Mouse (Mus musculus) CH12.LX (cell line): Measurements from ENCODE around the gene Olfr92. TPM values are rescaled to one million over a fixed set of nuclear protein-coding genes. Genes with fewer than 3 reads are reported as not detected.

ENCODE experiments used
- DNase-seq: peaks from one replicate; pipeline ENCODE4 v3.0.0-alpha.2; 2013; ENCODE audit errors: extremely low read depth
- H3K27ac ChIP-seq: 2 replicates; pipeline ENCODE4 v1.5.1; 2012; ENCODE audit warnings: low read depth, mild to moderate bottlenecking, control low read depth, moderate library complexity; ENCODE audit not compliant: insufficient read depth
- H3K27me3 ChIP-seq: replicated peaks from 2 replicates; pipeline ENCODE3; 2012; ENCODE audit warnings: inconsistent platforms
- H3K36me3 ChIP-seq, 2 experiments: replicated peaks in 1 of 2; 2 replicates each; pipeline versions ENCODE3 to v1.6.1; 2012; ENCODE audit warnings: inconsistent platforms in 1 of 2, low read length in 1 of 2, mild to moderate bottlenecking in 1 of 2, mixed read lengths in 1 of 2, moderate library complexity in 1 of 2; ENCODE audit not compliant: control insufficient read depth in 1 of 2, insufficient read depth in 1 of 2
- H3K4me1 ChIP-seq, 2 experiments: 2 replicates each; pipeline ENCODE4 v1.6.1; 2012; ENCODE audit warnings: inconsistent platforms in 1 of 2, moderate library complexity in 1 of 2; ENCODE audit not compliant: insufficient read depth in 2 of 2, control insufficient read depth in 1 of 2
- H3K4me2 ChIP-seq: 2 replicates; pipeline ENCODE4 v1.6.1; 2012; ENCODE audit warnings: low read depth, mild to moderate bottlenecking, control low read depth; ENCODE audit not compliant: poor library complexity, insufficient read depth, severe bottlenecking
- H3K4me3 ChIP-seq, 3 experiments: fragments of 150-350 bp in 1 of 3; sonication (generic) in 1 of 3; replicated peaks in 1 of 3; 2 replicates each; pipeline versions ENCODE3 to v1.5.1; 2011 to 2012; ENCODE audit warnings: low read depth in 2 of 3, low read length in 2 of 3, mild to moderate bottlenecking in 2 of 3, moderate library complexity in 2 of 3, control low read depth in 1 of 3, improper control_type of control experiment in 1 of 3, inconsistent platforms in 1 of 3, mixed read lengths in 1 of 3; ENCODE audit not compliant: poor library complexity in 1 of 3
- H3K79me2 ChIP-seq: replicated peaks from 2 replicates; pipeline ENCODE4 v1.6.1; 2012; ENCODE audit warnings: mild to moderate bottlenecking, moderate library complexity; ENCODE audit not compliant: control insufficient read depth, poor library complexity, insufficient read depth, severe bottlenecking; ENCODE audit errors: extremely low read depth
- H3K9ac ChIP-seq: 2 replicates; pipeline ENCODE4 v1.6.1; 2012; ENCODE audit warnings: low read depth, mild to moderate bottlenecking, control low read depth, moderate library complexity; ENCODE audit not compliant: insufficient read depth
- H3K9me3 ChIP-seq: replicated peaks from 2 replicates; pipeline ENCODE3; 2012; ENCODE audit warnings: low read length, inconsistent platforms, mixed read lengths
- BHLHE40 ChIP-seq: IDR thresholded peaks from 2 replicates; pipeline ENCODE4 v1.6.1; 2011; ENCODE audit warnings: mild to moderate bottlenecking, low read depth, low read length, improper control_type of control experiment
- CTCF ChIP-seq, 2 experiments: IDR thresholded peaks in 1 of 2; conservative IDR thresholded peaks in 1 of 2; 2 replicates each; pipeline ENCODE4 v1.5.1; 2011 to 2012; ENCODE audit warnings: low read depth in 2 of 2, low read length in 2 of 2, improper control_type of control experiment in 1 of 2, inconsistent platforms in 1 of 2, mild to moderate bottlenecking in 1 of 2, moderate library complexity in 1 of 2
- GABPA ChIP-seq: IDR thresholded peaks from 2 replicates; pipeline ENCODE4 v1.6.1; 2012; ENCODE audit warnings: low read depth, low read length, improper control_type of control experiment, inconsistent platforms; ENCODE audit not compliant: insufficient replicate concordance
- HCFC1 ChIP-seq: IDR thresholded peaks from 2 replicates; pipeline ENCODE4 v1.6.1; 2012; ENCODE audit warnings: low read depth, mild to moderate bottlenecking, inconsistent platforms, low read length, improper control_type of control experiment
- JUND ChIP-seq: conservative IDR thresholded peaks from 2 replicates; pipeline ENCODE4 v1.6.1; 2011; ENCODE audit warnings: low read depth, low read length, improper control_type of control experiment
- KAT2A ChIP-seq: IDR thresholded peaks from 2 replicates; pipeline ENCODE4 v1.6.1; 2012; ENCODE audit warnings: low read length, improper control_type of control experiment, inconsistent platforms; ENCODE audit not compliant: insufficient replicate concordance
- MAFK ChIP-seq: IDR thresholded peaks from 2 replicates; pipeline ENCODE4 v1.6.1; 2011; ENCODE audit warnings: low read length, improper control_type of control experiment; ENCODE audit not compliant: insufficient replicate concordance
- MEF2A ChIP-seq: IDR thresholded peaks from 2 replicates; pipeline ENCODE4 v1.6.1; 2014; ENCODE audit warnings: low read depth, mild to moderate bottlenecking, inconsistent platforms, low read length, improper control_type of control experiment, borderline replicate concordance
- NELFE ChIP-seq: IDR thresholded peaks from 2 replicates; pipeline ENCODE4 v1.6.1; 2011; ENCODE audit warnings: low read depth, low read length, improper control_type of control experiment
- NRF1 ChIP-seq: IDR thresholded peaks from 2 replicates; pipeline ENCODE4 v1.6.1; 2014; ENCODE audit warnings: low read depth, mild to moderate bottlenecking, inconsistent platforms, low read length, improper control_type of control experiment, moderate library complexity
- POLR2A ChIP-seq: IDR thresholded peaks from 2 replicates; pipeline ENCODE4 v1.6.1; 2011; ENCODE audit warnings: low read depth, mild to moderate bottlenecking, improper control_type of control experiment, low read length
- POLR2AphosphoS2 ChIP-seq: IDR thresholded peaks from 2 replicates; pipeline ENCODE4 v1.6.1; 2011; ENCODE audit warnings: low read depth, low read length, improper control_type of control experiment
- RAD21 ChIP-seq: IDR thresholded peaks from 2 replicates; pipeline ENCODE4 v1.6.1; 2011; ENCODE audit warnings: low read depth, mild to moderate bottlenecking, low read length, improper control_type of control experiment, moderate library complexity
- RCOR1 ChIP-seq: conservative IDR thresholded peaks from 2 replicates; pipeline ENCODE4 v1.6.1; 2012; ENCODE audit warnings: low read depth, mild to moderate bottlenecking, inconsistent platforms, low read length, improper control_type of control experiment
- SIN3A ChIP-seq: IDR thresholded peaks from 2 replicates; pipeline ENCODE4 v1.6.1; 2012; ENCODE audit warnings: low read length, improper control_type of control experiment, inconsistent platforms
- SMC3 ChIP-seq: IDR thresholded peaks from 2 replicates; pipeline ENCODE4 v1.6.1; 2011; ENCODE audit warnings: low read depth, low read length, improper control_type of control experiment
- TBP ChIP-seq: conservative IDR thresholded peaks from 2 replicates; pipeline ENCODE4 v1.6.1; 2011; ENCODE audit warnings: low read depth, low read length, improper control_type of control experiment
- ZC3H11A ChIP-seq: IDR thresholded peaks from 2 replicates; pipeline ENCODE4 v1.6.1; 2012; ENCODE audit warnings: low read depth, mild to moderate bottlenecking, inconsistent platforms, low read length, improper control_type of control experiment
- ZMIZ1 ChIP-seq: IDR thresholded peaks from 2 replicates; pipeline ENCODE4 v1.6.1; 2012; ENCODE audit warnings: low read depth, mild to moderate bottlenecking, inconsistent platforms, low read length, improper control_type of control experiment
- dilution Hi-C: fragments of 300-500 bp; cut with MboI; formaldehyde crosslinking; loops from 2 replicates; pipeline ENCODE4 v1.14.3; 2020; ENCODE audit warnings: low sequenced_read_pairs; ENCODE audit not compliant: extremely low pct_unique_long_range_greater_than_20kb, extremely low pct_ligation_motif_present
- in situ Hi-C: fragments of 300-500 bp; cut with MboI; formaldehyde crosslinking; loops from 3 replicates; pipeline ENCODE4 v1.14.3; 2019; ENCODE audit warnings: low sequenced_read_pairs, low pct_ligation_motif_present, low pct_unique_long_range_greater_than_20kb, mixed read lengths
- polyA plus RNA-seq: library from polyadenylated mRNA; unstranded; fragments of >175 nt; gene quantifications from 2 replicates; pipeline ENCODE4 v1.2.1, GENCODE M21; 2012; ENCODE audit warnings: low read depth; ENCODE audit not compliant: insufficient read length
- total RNA-seq, 2 experiments: library from RNA; depleted of rRNA; stranded (reverse); fragments of 300-350 nt in 1 of 2; fragments of >200 nt in 1 of 2; gene quantifications; 2 replicates each; pipeline ENCODE4 v1.2.3; 2012 to 2014

The Olfr92 gene
- total and polyA plus RNA-seq, 3 experiments, result not detected

- H3K4me2 ChIP-seq, result no peak overlapping the region
- no peaks in the 10 kb centered on the region for H3K27me3 ChIP-seq
- TF ChIP-seq NELFE (no peak), KAT2A (no peak), MAFK (no peak), GABPA (no peak), POLR2AphosphoS2 (no peak), MEF2A (no peak), SIN3A (no peak), SMC3 (no peak), POLR2A (no peak), RCOR1 (no peak), BHLHE40 (no peak), HCFC1 (no peak), ZMIZ1 (no peak), TBP (no peak), NRF1 (no peak), JUND (no peak)
- TF ChIP-seq, all 38 proteins: peak for 0
- H3K4me1 ChIP-seq, result peaks cover 2% of the 10 kb centered on the region in 2 experiments; a peak in 1 of 4 replicates
- dilution Hi-C loops (no loop called here), in situ Hi-C loops (no loop called here)
- H3K4me3 ChIP-seq, result no peak overlapping the region
- H3K36me3 ChIP-seq, result no peaks in the 10 kb centered on the region
- H3K9me3 ChIP-seq, result no peaks in the 10 kb centered on the region
- no peak for DNase-seq
- no peak overlapping the region for H3K9ac ChIP-seq
- no peaks in the 10 kb centered on the region for H3K79me2 ChIP-seq
- H3K27ac ChIP-seq, result no peak overlapping the region
These were observed 34.3 kb downstream of the Olfr92 start for GRCm38 (mm10) chr17:37085545-37085944.

- no peak for DNase-seq
- Histone ChIP-seq H3K27ac (no peak overlapping the region), H3K27me3 (no peaks in the 10 kb centered on the region), H3K4me1 (peaks cover 2% of the 10 kb centered on the region in 2 experiments; a peak in 1 of 4 replicates), H3K4me2 (no peak overlapping the region), H3K36me3 (no peaks in the 10 kb centered on the region), H3K79me2 (no peaks in the 10 kb centered on the region), H3K9ac (no peak overlapping the region), H3K9me3 (no peaks in the 10 kb centered on the region), H3K4me3 (no peak overlapping the region)
- dilution Hi-C loops (no loop called here), in situ Hi-C loops (no loop called here)
- TF ChIP-seq CTCF (conservative IDR thresholded peaks at IDR 0.05 in 1 of 2, IDR thresholded peaks at IDR 0.05 in 1 of 2; ENCODE audit: low read depth in 2 of 2, low read length in 2 of 2), result peak in 1 of 2 experiments; percentile 49; a peak in 2 of 4 replicates
- peak; percentile 1 for TF ChIP-seq RAD21
- peak; percentile 21; the same call in 1 of the 2 replicates for TF ChIP-seq SMC3
- TF ChIP-seq ZC3H11A, result no peak
These were observed 35.3 kb downstream of the Olfr92 start for GRCm38 (mm10) chr17:37084632-37085031.
